Mouse (Mus musculus): ENCODE results near the gene Ints11.

DNA sequence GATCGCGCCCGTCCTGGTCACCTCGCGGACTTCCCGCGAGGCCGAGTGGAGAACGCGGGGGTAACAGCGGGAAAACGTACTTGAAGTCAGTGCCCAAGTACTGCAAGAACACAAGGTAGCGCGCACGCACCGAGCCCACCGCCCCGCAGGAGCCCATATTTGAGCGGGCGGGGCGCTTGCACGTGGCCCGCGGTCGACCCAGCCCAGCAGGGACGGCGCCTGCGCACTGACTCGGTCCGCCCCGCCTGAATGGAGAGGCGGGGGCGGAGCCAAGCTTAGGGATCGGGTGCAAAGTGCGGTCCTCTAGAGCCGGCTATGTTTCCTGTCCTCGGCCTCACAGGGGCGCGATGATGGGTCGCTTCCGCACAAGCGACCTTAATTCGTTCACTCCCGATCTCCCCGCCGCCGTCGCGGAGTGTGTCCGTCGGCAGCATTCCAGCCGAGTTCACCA lies 22.2 kb downstream of the Ints11 start, which contains the start of the genes Pusl1 and Acap3:
- TF ChIP-seq GATA1 (IDR thresholded peaks at IDR 0.05; ENCODE audit: borderline replicate concordance, low read length) (no peak), FLI1 (IDR thresholded peaks at IDR 0.05; ENCODE audit: low read length) (no peak)
